Comparison of ENCODE assay signal across 8 mouse cellular contexts in genomic region chr2:158722991-158723551, GRCm38 (mm10). TPM values are rescaled to one million over a fixed set of nuclear protein-coding genes. Genes with fewer than 3 reads are reported as not detected.
A peak's percentile ranks its signal among the peaks of the same experiment; 100 is the strongest.
DNase-seq lines count a peak whose midpoint lies in the region; ATAC-seq lines count a peak whose summit lies in the region.

No protein-coding gene starts in this region.

- no peaks in the 10 kb centered on the region for H3K9me3 ChIP-seq in hindbrain, embryonic 12.5 days (replicated peaks)
- no peaks in the 10 kb centered on the region for H3K9me3 ChIP-seq in hindbrain, embryonic 11.5 days (ENCODE audit: control insufficient read depth, low read length)

- no peak overlapping the region for H3K4me3 ChIP-seq in hindbrain, embryonic 12.5 days
- H3K4me3 ChIP-seq in hindbrain, embryonic 11.5 days (ENCODE audit: low read depth, low read length) = no peak overlapping the region

- peaks cover 19% of the 10 kb centered on the region for H3K4me1 ChIP-seq in hindbrain, embryonic 12.5 days
- peaks cover 2% of the 10 kb centered on the region; the same call in 1 of the 2 replicates for H3K4me1 ChIP-seq in hindbrain, embryonic 11.5 days (replicated peaks; ENCODE audit: control insufficient read depth, insufficient read depth, low read length)

- H3K27me3 ChIP-seq in hindbrain, embryonic 12.5 days = no peaks in the 10 kb centered on the region
- no peaks in the 10 kb centered on the region for H3K27me3 ChIP-seq in hindbrain, embryonic 11.5 days (ENCODE audit: control insufficient read depth, insufficient read depth, low read length)

- H3K9ac ChIP-seq in hindbrain, embryonic 12.5 days = 0 out of 2 replicates have a peak overlapping the region, but pooled peaks have one; percentile 33
- no peak overlapping the region for H3K9ac ChIP-seq in hindbrain, embryonic 11.5 days (ENCODE audit: low read depth, low read length)

- no peak overlapping the region for H3K27ac ChIP-seq in hindbrain, embryonic 12.5 days
- no peak overlapping the region for H3K27ac ChIP-seq in hindbrain, embryonic 11.5 days (ENCODE audit: low read depth, low read length)

- WGBS in hindbrain, embryonic 12.5 days = 70% methylated on average over 6 of the region's 6 CpGs
- WGBS in hindbrain, embryonic 11.5 days = 61% methylated on average over 6 of the region's 6 CpGs

- DNase-seq in hindbrain, embryonic 11.5 days (ENCODE audit: low spot score) = no peak
- peak; percentile 81 for DNase-seq in CD4-positive helper T cell, adult 2 months (ENCODE audit: low read depth, low spot score)
- peak; percentile 89 for DNase-seq in brain, adult 2 months (ENCODE audit: low read depth, low spot score)
- DNase-seq in urinary bladder, postnatal 25 days (ENCODE audit: low spot score) = no peak
- no peak for DNase-seq in layer of hippocampus, adult 18-20 months (ENCODE audit: low spot score in 2 of 2)
- no peak for DNase-seq in adipocyte (ENCODE audit: low spot score)

- no peak overlapping the region for H3K4me2 ChIP-seq in hindbrain, embryonic 12.5 days (replicated peaks)
- no peak overlapping the region for H3K4me2 ChIP-seq in hindbrain, embryonic 11.5 days (replicated peaks; ENCODE audit: low read depth, low read length)

- ATAC-seq in hindbrain, embryonic 12.5 days (ENCODE audit: low FRiP score) = no peak
- no peak for ATAC-seq in hindbrain, embryonic 11.5 days (ENCODE audit: low FRiP score)
- ATAC-seq in megakaryocyte, adult 5-6 weeks (ENCODE audit: poor library complexity, severe bottlenecking) = peak; percentile 16; the same call in 1 of the 2 replicates

- no peaks in the 10 kb centered on the region for H3K36me3 ChIP-seq in hindbrain, embryonic 12.5 days
- H3K36me3 ChIP-seq in hindbrain, embryonic 11.5 days (ENCODE audit: control insufficient read depth, insufficient read depth, low read length) = no peaks in the 10 kb centered on the region

RNA-seq across cellular contexts. Expression of gene Fam83d, which starts 44.8 kb away (rescaled TPM):
- polyA plus RNA-seq in hindbrain, embryonic 12.5 days (2016; fragmentation: Nextera tagmentation; extraction: Ambion mirVana) = 31.1 and 32.5 TPM in 2 replicates
- polyA plus RNA-seq in hindbrain, embryonic 11.5 days (2014; fragmentation: Nextera tagmentation; extraction: Ambion mirVana) = 37.8 and 38.3 TPM in 2 replicates
- 9.5 and 10.3 TPM in 2 replicates for total RNA-seq in megakaryocyte, adult 5-6 weeks (2015)
- total RNA-seq in megakaryocyte, adult 5-6 weeks (2017) = 8.1 and 10.6 TPM in 2 replicates
- total RNA-seq in layer of hippocampus, adult 18-20 months (2021) = 1 to 10 TPM; 4.6 to 4.7 TPM

RNA-seq across cellular contexts. Expression of gene Ppp1r16b, which starts 57.9 kb away (rescaled TPM):
- polyA plus RNA-seq in hindbrain, embryonic 12.5 days (2016; fragmentation: Nextera tagmentation; extraction: Ambion mirVana) = 3.7 and 3.8 TPM in 2 replicates
- polyA plus RNA-seq in hindbrain, embryonic 11.5 days (2014; fragmentation: Nextera tagmentation; extraction: Ambion mirVana) = 2.4 and 3.6 TPM in 2 replicates
- 0.58 and 0.98 TPM in 2 replicates for total RNA-seq in megakaryocyte, adult 5-6 weeks (2015)
- total RNA-seq in megakaryocyte, adult 5-6 weeks (2017) = 0.70 and 1.3 TPM in 2 replicates
- 100 to 1,000 TPM; 141 to 144 TPM for total RNA-seq in layer of hippocampus, adult 18-20 months (2021)

Comparison
In these comparisons a context has a peak if more than half of its experiments do, and no peak if none do; other contexts are left out.
1. DNase-seq: peak in CD4-positive helper T cell, adult 2 months (single experiment) and brain, adult 2 months (single experiment); none in hindbrain, embryonic 11.5 days (single experiment), urinary bladder, postnatal 25 days (single experiment), layer of hippocampus, adult 18-20 months (0 of 2) and adipocyte (single experiment).
2. RNA of gene Ppp1r16b, which starts 57.9 kb away (total RNA-seq): 141 to 144 TPM in layer of hippocampus, adult 18-20 months; 0.58 to 1.3 TPM in megakaryocyte, adult 5-6 weeks; every median in the first group is over 10 times any median in the second.